Mouse (Mus musculus) heart, embryonic 16.5 days (tissue): Measurements from ENCODE around the gene Trim47. TPM values are rescaled to one million over a fixed set of nuclear protein-coding genes. Genes with fewer than 3 reads are reported as not detected.
A peak's percentile ranks its signal among the peaks of the same experiment; 100 is the strongest.

Source experiments
- ATAC-seq: fragments of 200-750 bp; cut with Nextera tagmentation; replicated peaks from 2 replicates; pipeline ENCODE4 v1.8.0; 2017; ENCODE audit warnings: moderate number of reproducible peaks; ENCODE audit not compliant: insufficient read depth, low FRiP score; ENCODE audit errors: extremely low read depth
- H3K27ac ChIP-seq: fragments of 300-500 bp; sonication (generic); 2 replicates; pipeline ENCODE4 v1.5.1; 2014; ENCODE audit warnings: mild to moderate bottlenecking, low read length, control low read depth, moderate library complexity
- H3K27me3 ChIP-seq: fragments of 300-500 bp; sonication (generic); 2 replicates; pipeline ENCODE4 v1.6.1; 2014; ENCODE audit warnings: low read length, mixed read lengths; ENCODE audit not compliant: control insufficient read depth, insufficient read depth
- H3K36me3 ChIP-seq: fragments of 300-500 bp; sonication (generic); 2 replicates; pipeline ENCODE4 v1.6.1; 2014; ENCODE audit not compliant: control insufficient read depth, insufficient read depth
- H3K4me1 ChIP-seq: fragments of 300-500 bp; sonication (generic); 2 replicates; pipeline ENCODE4 v1.6.1; 2014; ENCODE audit warnings: low read length, mixed read lengths; ENCODE audit not compliant: control insufficient read depth, insufficient read depth
- H3K4me2 ChIP-seq: fragments of 300-500 bp; sonication (generic); 2 replicates; pipeline ENCODE4 v1.6.1; 2014; ENCODE audit warnings: low read depth, mild to moderate bottlenecking, control low read depth, low read length
- H3K4me3 ChIP-seq: fragments of 300-500 bp; sonication (generic); 2 replicates; pipeline ENCODE4 v1.5.1; 2014; ENCODE audit warnings: mild to moderate bottlenecking, control low read depth, low read length
- H3K9ac ChIP-seq: fragments of 300-500 bp; sonication (generic); 2 replicates; pipeline ENCODE4 v1.6.1; 2014; ENCODE audit warnings: low read length, control low read depth
- H3K9me3 ChIP-seq: fragments of 300-500 bp; sonication (generic); replicated peaks from 2 replicates; pipeline ENCODE4 v1.6.1; 2016; ENCODE audit warnings: low read length; ENCODE audit not compliant: control insufficient read depth
- WGBS: fragments of 180-500 bp; shearing (Covaris S2); extraction: QIAGEN DNeasy Blood & Tissue Kit; methylation state at CpG from one replicate; pipeline ENCODE4 v1.1.7; 2014; 5-methylcytosine and 5-hydroxymethylcytosine counted together
- polyA plus RNA-seq: library from polyadenylated mRNA; unstranded; fragments of >200 nt; fragmentation: Nextera tagmentation; extraction: Ambion mirVana; gene quantifications from 2 replicates; pipeline ENCODE4 v1.2.1, GENCODE M21; 2015

Trim47 gene
- polyA plus RNA-seq, 1 experiment from 2014 or later, result 79.8 TPM

- Histone ChIP-seq H3K4me1 (peaks cover 19% of the 10 kb centered on the region), H3K36me3 (0 out of 2 replicates have a peak, but pooled peaks cover 3% of the 10 kb centered on the region), H3K27ac (no peak overlapping the region), H3K9ac (no peak overlapping the region), H3K4me2 (no peak overlapping the region), H3K9me3 (no peaks in the 10 kb centered on the region), H3K4me3 (no peak overlapping the region), H3K27me3 (no peaks in the 10 kb centered on the region)
- ATAC-seq, result no peak
- WGBS, result 86% methylated on average over 19 of the region's 19 CpGs
Observed at GRCm38 (mm10) chr11:116111611-116112203, 15.3 kb downstream of the Trim47 start.

DNA sequence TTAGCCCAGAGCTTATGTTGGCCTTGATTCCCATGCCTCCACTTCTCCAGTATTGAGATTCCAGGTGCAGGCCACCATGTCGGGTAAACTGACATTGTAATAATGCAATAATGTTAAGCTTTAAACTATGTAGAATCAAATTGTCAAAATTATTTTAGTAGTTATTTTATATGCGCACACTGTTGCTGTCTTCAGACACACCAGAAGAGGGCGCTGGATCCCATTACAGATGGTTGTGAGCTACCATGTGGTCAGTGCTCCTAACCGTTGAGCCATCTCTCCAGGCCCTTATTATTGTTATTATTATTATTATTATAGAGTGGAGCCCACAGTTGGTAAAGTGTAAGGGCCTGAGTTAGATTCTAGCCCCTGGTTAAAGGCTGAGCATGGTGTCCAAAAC, 15.9 kb downstream of the Trim47 start:
- H3K4me3 ChIP-seq, result peak overlapping the region; percentile 84
- ATAC-seq, result no peak
- WGBS, result 85% methylated on average over 4 of the region's 4 CpGs
- peak overlapping the region; percentile 72 for H3K4me2 ChIP-seq
- H3K4me1 ChIP-seq, result peaks cover 25% of the 10 kb centered on the region
- H3K27me3 ChIP-seq, result no peaks in the 10 kb centered on the region
- H3K9me3 ChIP-seq, result no peaks in the 10 kb centered on the region
- peak overlapping the region; percentile 84 for H3K27ac ChIP-seq
- H3K36me3 ChIP-seq, result 0 out of 2 replicates have a peak, but pooled peaks cover 6% of the 10 kb centered on the region
- H3K9ac ChIP-seq, result peak overlapping the region; percentile 28; the same call in 1 of the 2 replicates

DNA sequence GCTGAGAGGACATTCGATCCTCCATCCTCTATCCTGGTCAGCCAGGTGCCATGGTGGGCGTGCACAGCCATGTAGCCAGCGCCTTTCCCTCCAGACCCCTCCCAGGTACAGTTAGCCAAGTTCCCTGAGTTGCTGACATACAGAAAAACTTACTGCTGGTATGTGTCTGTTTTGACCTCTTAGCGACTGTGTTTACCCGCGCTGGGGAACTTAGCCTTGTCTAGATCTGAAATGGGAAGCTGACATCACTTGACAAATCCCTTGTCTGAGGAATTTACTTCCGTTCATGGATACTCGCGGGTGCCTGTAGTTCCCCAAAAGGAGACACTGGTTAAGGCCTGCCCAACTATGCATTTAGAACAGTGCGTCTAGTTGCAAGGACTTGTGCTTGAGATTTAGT, 16.5 kb downstream of the Trim47 start:
- Histone ChIP-seq H3K9me3 (no peaks in the 10 kb centered on the region), H3K27ac (peak overlapping the region; percentile 84), H3K36me3 (peaks cover 10% of the 10 kb centered on the region), H3K4me2 (peak overlapping the region; percentile 72), H3K9ac (peak overlapping the region; percentile 95), H3K4me3 (peak overlapping the region; percentile 84), H3K4me1 (peaks cover 28% of the 10 kb centered on the region), H3K27me3 (no peaks in the 10 kb centered on the region)
- WGBS, result 9% methylated on average over 10 of the region's 10 CpGs
- peak; percentile 24 for ATAC-seq

GRCm38 (mm10) chr11:116110131-116110530, 16.9 kb downstream of the Trim47 start:
- ATAC-seq, result peak; percentile 91
- Histone ChIP-seq H3K36me3 (peaks cover 11% of the 10 kb centered on the region), H3K4me1 (peaks cover 29% of the 10 kb centered on the region), H3K9ac (peak overlapping the region; percentile 95), H3K4me2 (peak overlapping the region; percentile 72), H3K9me3 (no peaks in the 10 kb centered on the region), H3K27me3 (no peaks in the 10 kb centered on the region), H3K4me3 (peak overlapping the region; percentile 84), H3K27ac (peak overlapping the region; percentile 84)
- WGBS, result under 1% methylated on average over 35 of the region's 35 CpGs

DNA sequence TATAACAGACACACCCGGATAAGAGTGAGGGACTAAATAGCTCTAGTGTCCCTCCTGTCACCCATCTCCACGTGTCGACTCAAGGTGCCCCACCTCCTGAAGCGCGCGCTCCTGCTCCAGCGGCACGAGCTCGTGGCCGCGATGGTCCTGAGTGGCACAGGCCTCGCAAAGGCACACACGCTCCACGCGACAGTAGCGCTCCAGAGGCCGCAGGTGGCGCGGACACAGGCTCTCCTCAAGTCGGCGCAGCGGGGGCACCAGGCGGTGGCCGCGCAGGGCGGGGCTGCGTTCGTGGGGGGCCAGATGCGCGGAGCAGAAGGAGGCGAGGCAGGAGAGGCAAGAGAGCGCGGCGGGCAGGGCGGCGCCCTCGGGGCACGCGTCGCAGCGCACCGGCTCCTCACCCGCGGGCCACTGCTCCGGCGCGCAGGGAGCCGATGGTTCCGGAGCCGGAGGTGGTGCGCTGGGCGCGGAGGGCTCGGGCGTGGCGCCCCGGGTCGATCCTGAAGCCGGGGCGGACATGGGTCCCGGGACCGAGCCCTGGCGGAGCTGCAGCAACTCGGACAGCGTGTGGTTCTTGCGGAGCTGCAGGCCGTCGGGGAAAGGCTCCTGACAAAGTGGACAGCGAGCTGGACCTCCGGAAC, 17.4 kb downstream of the Trim47 start:
- H3K4me2 ChIP-seq, result peak overlapping the region; percentile 72
- under 1% methylated on average over 70 of the region's 70 CpGs for WGBS
- H3K9me3 ChIP-seq, result no peaks in the 10 kb centered on the region
- peak overlapping the region; percentile 84 for H3K4me3 ChIP-seq
- peak; percentile 34; the same call in 1 of the 2 replicates for ATAC-seq
- peak overlapping the region; percentile 95 for H3K9ac ChIP-seq
- H3K27ac ChIP-seq, result peak overlapping the region; percentile 84
- peaks cover 35% of the 10 kb centered on the region for H3K4me1 ChIP-seq
- no peaks in the 10 kb centered on the region for H3K27me3 ChIP-seq
- H3K36me3 ChIP-seq, result peaks cover 11% of the 10 kb centered on the region

GRCm38 (mm10) chr11:116108464-116109137, 18.4 kb downstream of the Trim47 start:
- Histone ChIP-seq H3K36me3 (peaks cover 11% of the 10 kb centered on the region), H3K27me3 (no peaks in the 10 kb centered on the region), H3K4me3 (peak overlapping the region; percentile 84), H3K9me3 (no peaks in the 10 kb centered on the region), H3K27ac (peak overlapping the region; percentile 84), H3K4me2 (peak overlapping the region; percentile 72), H3K4me1 (peaks cover 43% of the 10 kb centered on the region), H3K9ac (peak overlapping the region; percentile 95)
- ATAC-seq, result no peak
- WGBS, result 7% methylated on average over 23 of the region's 23 CpGs

- Histone ChIP-seq H3K4me2 (peak overlapping the region; percentile 72), H3K27ac (peak overlapping the region; percentile 84), H3K27me3 (no peaks in the 10 kb centered on the region), H3K36me3 (peaks cover 11% of the 10 kb centered on the region), H3K4me3 (peak overlapping the region; percentile 84), H3K9me3 (no peaks in the 10 kb centered on the region), H3K9ac (peak overlapping the region; percentile 95), H3K4me1 (peaks cover 51% of the 10 kb centered on the region)
- no peak for ATAC-seq
- 38% methylated on average over 19 of the region's 19 CpGs for WGBS
Observed at GRCm38 (mm10) chr11:116107777-116108285, 19.2 kb downstream of the Trim47 start.

DNA sequence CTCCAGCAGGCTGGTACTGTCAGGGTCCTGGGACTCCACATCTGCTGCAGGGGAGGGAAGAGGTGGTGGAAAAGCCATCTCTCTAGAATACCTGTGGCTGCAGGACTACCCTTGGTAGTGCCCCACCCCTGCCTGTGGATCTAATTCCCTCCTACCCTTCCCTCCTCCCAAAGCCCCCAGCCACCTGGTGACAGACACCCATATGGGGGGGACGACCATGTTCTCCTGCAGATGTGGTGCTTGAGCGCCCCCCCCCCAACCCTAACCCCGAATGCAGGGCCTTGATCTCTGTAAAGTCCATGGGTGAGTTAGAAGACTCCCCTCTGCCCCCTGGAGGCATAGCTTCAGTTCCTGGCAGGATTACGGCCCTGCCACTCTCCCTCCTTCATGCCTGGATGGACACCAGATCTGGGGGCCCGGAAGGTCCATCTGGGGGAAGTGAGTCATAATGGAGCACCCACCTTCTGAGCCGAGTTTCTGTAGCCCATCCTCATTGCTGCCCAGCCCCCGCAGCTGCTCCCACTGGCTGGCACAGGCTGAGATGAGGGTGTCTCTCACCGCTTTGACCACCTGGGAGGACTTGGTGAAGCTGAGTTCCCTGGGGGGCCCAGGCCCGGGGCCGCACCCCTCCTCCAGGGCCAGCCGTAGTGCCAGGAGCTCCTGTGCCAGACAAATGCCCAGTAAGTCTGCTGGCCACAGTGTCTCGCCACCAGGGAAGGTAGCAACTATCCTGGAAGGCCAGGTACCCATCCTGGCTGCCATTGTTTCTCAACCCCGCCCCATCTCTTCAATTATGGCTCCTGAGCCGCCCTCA, 19.8 kb downstream of the Trim47 start:
- Histone ChIP-seq H3K4me2 (peak overlapping the region; percentile 72), H3K27ac (peak overlapping the region; percentile 84), H3K4me3 (peak overlapping the region; percentile 84), H3K4me1 (peaks cover 55% of the 10 kb centered on the region), H3K27me3 (no peaks in the 10 kb centered on the region), H3K36me3 (peaks cover 11% of the 10 kb centered on the region), H3K9me3 (no peaks in the 10 kb centered on the region), H3K9ac (peak overlapping the region; percentile 95)
- WGBS, result 50% methylated on average over 13 of the region's 14 CpGs
- ATAC-seq, result no peak
